Mouse (Mus musculus): Measurements from ENCODE around the gene Armc2. TPM values are rescaled to one million over a fixed set of nuclear protein-coding genes. Genes with fewer than 3 reads are reported as not detected.

The Armc2 gene
- total RNA-seq (2023; ENCODE audit: inconsistent age), result 0.21 to 0.58 TPM (median 0.51 TPM) in 3 of 4 replicates, not detected in the other

DNA sequence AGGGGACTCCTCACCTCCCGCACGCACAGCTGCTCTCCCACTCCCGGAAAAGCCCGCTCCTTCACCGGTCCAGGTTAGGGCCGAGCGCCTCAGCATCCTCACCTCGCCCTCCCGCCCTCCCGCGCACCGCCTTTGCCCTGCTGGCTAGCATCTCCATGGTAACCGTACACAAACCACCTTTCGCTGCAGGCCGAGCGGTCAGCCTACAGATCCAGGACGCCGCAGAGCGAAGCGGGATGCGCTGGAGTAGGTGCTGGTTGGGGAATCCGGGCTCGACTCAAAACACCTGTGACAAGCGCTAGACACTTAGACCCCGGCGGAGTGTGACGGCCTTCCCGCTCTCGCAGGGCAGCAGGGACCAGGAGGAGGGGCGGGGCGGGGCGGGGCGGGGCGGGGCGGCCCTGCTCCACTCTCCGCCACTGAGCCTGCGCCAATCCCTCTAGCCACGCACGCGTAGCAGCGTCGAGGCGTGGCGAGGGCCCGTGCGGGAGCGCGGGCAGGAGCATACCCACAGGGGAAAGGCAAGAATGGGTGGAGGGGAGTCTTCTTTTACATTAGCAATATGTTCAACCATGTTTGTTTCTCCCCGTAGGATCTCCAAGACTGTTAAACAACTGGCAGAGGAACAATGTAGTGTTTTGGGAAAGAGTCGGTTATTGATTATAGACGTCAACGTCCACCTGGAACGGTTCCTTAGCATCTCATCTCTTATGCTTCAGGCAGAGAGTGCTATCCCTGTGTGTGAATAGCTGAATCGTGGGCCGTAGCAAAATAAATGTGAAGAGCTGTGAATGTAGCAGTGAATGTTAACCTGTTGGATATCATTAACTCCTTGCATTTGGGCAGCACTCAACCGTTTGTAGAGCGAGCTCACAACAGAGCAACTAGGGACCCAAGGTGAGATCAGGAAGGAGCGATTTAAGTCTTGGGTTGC, at the start of gene Armc2:
TSS of gene Armc2 (minus strand) at position 427 of the 934 bp plus-strand sequence.

Other genes starting within 250 kb of the Armc2 start
- gene Cep57l1, start 208.6 kb downstream of the Armc2 start, total RNA-seq (2023; ENCODE audit: inconsistent age), result 8.0 to 12.0 TPM (median 11.0 TPM) in 4 replicates
- gene Sesn1, start 208.5 kb downstream of the Armc2 start, total RNA-seq (2023; ENCODE audit: inconsistent age), result 199 to 236 TPM (median 210 TPM) in 4 replicates

Data from B cell, adult (primary cell).